7 mouse cellular contexts compared by ENCODE assay signal in genomic region chr11:75509741-75510626, GRCm38 (mm10). TPM values are rescaled to one million over a fixed set of nuclear protein-coding genes. Genes with fewer than 3 reads are reported as not detected.
DNase-seq lines count a peak whose midpoint lies in the region; ATAC-seq and TF ChIP-seq lines count a peak whose summit lies in the region.

Gene Rilp, plus strand, starts transcription at chr11:75510094.

- H3K4me1 ChIP-seq in forebrain, embryonic 10.5 days, result peaks cover 29% of the 10 kb centered on the region
- H3K4me1 ChIP-seq in heart, embryonic 14.5 days (ENCODE audit: control insufficient read depth in 2 of 2, insufficient read depth in 2 of 2, low read length in 2 of 2), result peaks cover 13 to 14% of the 10 kb centered on the region in 2 experiments
- peaks cover 11% of the 10 kb centered on the region for H3K4me1 ChIP-seq in kidney, postnatal 0 days (replicated peaks; ENCODE audit: insufficient read depth, low read length)
- peaks cover 23% of the 10 kb centered on the region for H3K4me1 ChIP-seq in lung, embryonic 15.5 days

- H3K27ac ChIP-seq in forebrain, embryonic 10.5 days, result peak within 1 kb of the TSS; percentile 78
- peak within 1 kb of the TSS; percentile 76 to 96 for H3K27ac ChIP-seq in heart, embryonic 14.5 days (replicated peaks in 1 of 2; ENCODE audit: control insufficient read depth in 1 of 2, insufficient read depth in 1 of 2, low read depth in 2 of 2, low read length in 2 of 2)
- peak within 1 kb of the TSS; percentile 92 for H3K27ac ChIP-seq in kidney, postnatal 0 days
- H3K27ac ChIP-seq in lung, embryonic 15.5 days, result peak within 1 kb of the TSS; percentile 79

- H3K27me3 ChIP-seq in Patski, result no peaks in the 10 kb centered on the region
- no peaks in the 10 kb centered on the region; the same call in 1 of the 2 replicates for H3K27me3 ChIP-seq in forebrain, embryonic 10.5 days (ENCODE audit: poor library complexity, severe bottlenecking)
- H3K27me3 ChIP-seq in heart, embryonic 14.5 days (ENCODE audit: control insufficient read depth, insufficient read depth, low read length), result no peaks in the 10 kb centered on the region
- no peaks in the 10 kb centered on the region for H3K27me3 ChIP-seq in kidney, postnatal 0 days (ENCODE audit: insufficient read depth, low read length)
- H3K27me3 ChIP-seq in lung, embryonic 15.5 days, result no peaks in the 10 kb centered on the region

- WGBS in forebrain, embryonic 10.5 days, result 3% methylated on average over 43 of the region's 43 CpGs
- WGBS in heart, embryonic 14.5 days, result 1% methylated on average over 42 of the region's 43 CpGs
- 2% methylated on average over 43 of the region's 43 CpGs for WGBS in kidney, postnatal 0 days
- WGBS in lung, embryonic 15.5 days, result 1% methylated on average over 43 of the region's 43 CpGs

- DNase-seq in Patski (ENCODE audit: low read depth, low spot score), result no peak
- peak; percentile 47 for DNase-seq in brain, adult 2 months (ENCODE audit: low read depth, low spot score)
- peak; percentile 27 for DNase-seq in forebrain, embryonic 10.5 days (ENCODE audit: extremely low spot score, low spot score)
- DNase-seq in kidney, postnatal 0 days (ENCODE audit: low spot score), result peak; percentile 72
- DNase-seq in ovary, postnatal 10 days (ENCODE audit: low spot score), result peak; percentile 62

- in situ Hi-C loops in Patski (cut with MboI; ENCODE audit: low pct_unique_long_range_greater_than_20kb), result loop anchor here (10.0 kb wide), 1 partner anchor 105 kb away; no protein-coding TSS in a partner anchor

- TF ChIP-seq CTCF in Patski (IDR thresholded peaks at IDR 0.05), result no peak
- 0 out of 2 replicates have a peak, but pooled peaks have one; percentile 30 for TF ChIP-seq CTCF in kidney, postnatal 0 days (IDR thresholded peaks at IDR 0.05; ENCODE audit: low read depth)

- peak; percentile 21 for ATAC-seq in Patski
- peak; percentile 53 for ATAC-seq in heart, embryonic 14.5 days (ENCODE audit: insufficient number of reproducible peaks, insufficient read depth, low FRiP score, low read depth)
- ATAC-seq in kidney, postnatal 0 days (replicated peaks; ENCODE audit: low FRiP score, low read depth), result peak; percentile 78
- peak; percentile 75 for ATAC-seq in lung, embryonic 15.5 days (ENCODE audit: borderline replicate concordance, extremely low read depth, low FRiP score, low TSS enrichment)

- H3K9me3 ChIP-seq in forebrain, embryonic 10.5 days, result no peaks in the 10 kb centered on the region
- no peaks in the 10 kb centered on the region for H3K9me3 ChIP-seq in heart, embryonic 14.5 days (ENCODE audit: control insufficient read depth, low read length)
- H3K9me3 ChIP-seq in kidney, postnatal 0 days (replicated peaks; ENCODE audit: low read length), result no peaks in the 10 kb centered on the region
- H3K9me3 ChIP-seq in lung, embryonic 15.5 days, result no peaks in the 10 kb centered on the region

- peak within 1 kb of the TSS; percentile 86 for H3K9ac ChIP-seq in heart, embryonic 14.5 days (ENCODE audit: low read length)
- H3K9ac ChIP-seq in kidney, postnatal 0 days (ENCODE audit: low read depth, low read length), result peak within 1 kb of the TSS; percentile 63
- peak within 1 kb of the TSS; percentile 58 for H3K9ac ChIP-seq in lung, embryonic 15.5 days

- H3K4me3 ChIP-seq in forebrain, embryonic 10.5 days, result peak within 1 kb of the TSS; percentile 67
- peak within 1 kb of the TSS; percentile 60 for H3K4me3 ChIP-seq in heart, embryonic 14.5 days (ENCODE audit: control insufficient read depth in 1 of 2, insufficient read depth in 1 of 2, low read depth in 1 of 2, low read length in 2 of 2)
- peak within 1 kb of the TSS; percentile 41 for H3K4me3 ChIP-seq in kidney, postnatal 0 days (replicated peaks; ENCODE audit: low read depth, low read length)
- H3K4me3 ChIP-seq in lung, embryonic 15.5 days, result peak within 1 kb of the TSS; percentile 49

- peak within 1 kb of the TSS; percentile 98 for H3K4me2 ChIP-seq in heart, embryonic 14.5 days (ENCODE audit: low read length)
- peak within 1 kb of the TSS; percentile 90 for H3K4me2 ChIP-seq in kidney, postnatal 0 days (ENCODE audit: low read length)
- H3K4me2 ChIP-seq in lung, embryonic 15.5 days, result peak within 1 kb of the TSS; percentile 95

- CTCF ChIA-PET in Patski (lab: Charles Lee), result interaction anchor here (0.8 to 4.6 kb wide), 13 partner anchors 12 to 107 kb away, joined by 3 to 42 read pairs (median 4); partner anchors contain the start of genes Prpf8, Tlcd2 and Wdr81

- H3K36me3 ChIP-seq in forebrain, embryonic 10.5 days (replicated peaks), result peaks cover 50% of the 10 kb centered on the region
- peaks cover 45% of the 10 kb centered on the region for H3K36me3 ChIP-seq in heart, embryonic 14.5 days (ENCODE audit: control insufficient read depth, insufficient read depth, low read length)
- peaks cover 37% of the 10 kb centered on the region for H3K36me3 ChIP-seq in kidney, postnatal 0 days (ENCODE audit: insufficient read depth, low read length)
- H3K36me3 ChIP-seq in lung, embryonic 15.5 days, result peaks cover 43% of the 10 kb centered on the region

- POLR2A ChIA-PET in Patski (lab: Charles Lee), result interaction anchor here (0.6 to 2.3 kb wide), 7 partner anchors 10 to 49 kb away, joined by 3 to 7 read pairs (median 5); partner anchors contain the start of genes Prpf8 and Tlcd2

RNA-seq across cellular contexts. Expression of gene Rilp, which starts in this region (rescaled TPM):
- 1.4 TPM for polyA plus RNA-seq in Patski (2021)
- 0.15 and 0.26 TPM in 2 replicates for polyA plus RNA-seq in forebrain, embryonic 10.5 days (2016; fragmentation: Nextera tagmentation; extraction: Ambion mirVana)
- 5.7 and 6.4 TPM in 2 replicates for polyA plus RNA-seq in heart, embryonic 14.5 days (2014; fragmentation: Nextera tagmentation; extraction: Ambion mirVana)
- 4.2 and 4.5 TPM in 2 replicates for polyA plus RNA-seq in kidney, postnatal 0 days (2015; fragmentation: Nextera tagmentation; extraction: Ambion mirVana)
- 0.66 and 0.83 TPM in 2 replicates for polyA plus RNA-seq in lung, embryonic 15.5 days (2015; fragmentation: Nextera tagmentation; extraction: Ambion mirVana)

Comparison
In these comparisons a context has a peak if more than half of its experiments do, and no peak if none do; other contexts are left out.
1. Peak in DNase-seq, H3K4me3 ChIP-seq and H3K27ac ChIP-seq in forebrain, embryonic 10.5 days; RNA of the gene not detected or under 1 TPM.
2. Peak in ATAC-seq, H3K4me3 ChIP-seq, H3K27ac ChIP-seq, H3K9ac ChIP-seq and H3K4me2 ChIP-seq in lung, embryonic 15.5 days; RNA of the gene not detected or under 1 TPM.
3. ATAC-seq: peak in every context shown above with its lines; median percentile 78 in kidney, postnatal 0 days; 75 in lung, embryonic 15.5 days; 53 in heart, embryonic 14.5 days; 21 in Patski.